Mouse (Mus musculus) neutrophil, adult 5-6 weeks (primary cell): ENCODE results near the gene Dach1. TPM values are rescaled to one million over a fixed set of nuclear protein-coding genes. Genes with fewer than 3 reads are reported as not detected.

Source experiments
- ATAC-seq: fragments of 151-379, 151-347 bp; 2 replicates; pipeline ENCODE4 v1.8.0; 2017; ENCODE audit warnings: mild to moderate bottlenecking, moderate TSS enrichment; ENCODE audit not compliant: insufficient number of reproducible peaks, poor library complexity, low FRiP score, severe bottlenecking; ENCODE audit errors: extremely low read depth
- total RNA-seq: library from RNA; stranded (forward); fragments of 200-1000 nt; gene quantifications from 2 replicates; pipeline ENCODE4 v1.2.3, GENCODE M21; 2017

Gene Dach1
- total RNA-seq, 1 experiment from 2014 or later = 3.6 TPM

- no peak for ATAC-seq
Observed at GRCm38 (mm10) chr14:97742785-97743184, 426.8 kb downstream of the Dach1 start.
